Comparison of ENCODE assay signal across 14 mouse cellular contexts in the genomic region with DNA sequence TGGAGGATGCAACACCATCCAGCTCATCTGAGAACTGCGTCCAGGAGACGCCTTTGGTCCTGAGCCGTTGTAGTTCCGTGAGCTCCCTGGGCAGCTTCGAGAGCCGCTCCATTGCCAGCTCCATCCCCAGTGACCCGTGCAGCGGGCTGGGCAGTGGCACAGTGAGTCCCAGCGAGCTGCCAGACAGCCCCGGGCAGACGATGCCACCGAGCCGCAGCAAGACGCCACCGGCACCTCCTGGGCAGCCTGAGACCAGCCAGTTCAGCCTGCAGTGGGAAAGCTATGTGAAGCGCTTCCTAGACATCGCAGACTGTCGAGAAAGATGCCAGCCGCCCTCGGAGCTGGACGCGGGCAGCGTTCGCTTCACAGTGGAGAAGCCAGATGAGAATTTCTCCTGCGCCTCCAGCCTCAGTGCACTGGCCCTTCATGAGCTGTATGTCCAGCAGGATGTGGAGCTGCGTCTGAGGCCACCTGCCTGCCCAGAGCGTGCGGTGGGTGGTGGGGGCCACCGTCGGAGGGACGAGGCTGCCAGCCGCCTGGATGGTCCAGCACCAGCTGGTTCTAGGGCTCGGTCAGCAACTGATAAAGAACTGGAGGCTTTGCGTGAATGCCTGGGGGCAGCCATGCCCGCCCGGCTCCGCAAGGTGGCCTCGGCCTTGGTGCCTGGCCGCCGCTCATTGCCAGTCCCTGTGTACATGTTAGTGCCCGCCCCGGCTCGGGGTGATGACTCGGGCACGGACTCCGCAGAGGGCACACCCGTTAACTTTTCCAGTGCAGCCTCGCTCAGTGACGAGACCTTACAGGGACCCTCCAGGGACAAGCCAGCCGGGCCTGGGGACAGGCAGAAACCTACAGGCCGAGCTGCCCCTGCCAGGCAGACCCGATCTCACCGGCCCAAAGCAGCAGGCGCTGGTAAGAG. TPM values are rescaled to one million over a fixed set of nuclear protein-coding genes. Genes with fewer than 3 reads are reported as not detected.
DNase-seq lines count a peak whose midpoint lies in the region; ATAC-seq and TF ChIP-seq lines count a peak whose summit lies in the region.
"Had no signal": no experiment of that assay in that cellular context is flagged by ENCODE, and none has a peak within 500 bp of the region (broad histone marks: within the 10 kb centered on the region; RNA-seq: fewer than 3 reads in every experiment).

No protein-coding gene starts in this region.

- H3K9me3 ChIP-seq in heart, embryonic 12.5 days (replicated peaks), result no peaks in the 10 kb centered on the region
- H3K9me3 ChIP-seq in ES-Bruce4 (replicated peaks; ENCODE audit: control insufficient read depth, insufficient read depth, low read length, poor library complexity, severe bottlenecking), result no peaks in the 10 kb centered on the region
- H3K9me3 ChIP-seq: heart, embryonic 10.5 days; hindbrain, embryonic 15.5 days; liver, embryonic 12.5 days; stomach, embryonic 15.5 days had no signal

- H3K36me3 ChIP-seq in heart, embryonic 12.5 days, result peaks cover 6% of the 10 kb centered on the region
- H3K36me3 ChIP-seq in ES-Bruce4 (ENCODE audit: control insufficient read depth, insufficient read depth, low read length, poor library complexity, severe bottlenecking), result no peaks in the 10 kb centered on the region
- H3K36me3 ChIP-seq: stomach, embryonic 15.5 days had no signal

- intact Hi-C loops in left cerebral cortex, postnatal 4 days (cut with DNase I), result no loop called here

- H3K4me3 ChIP-seq in heart, embryonic 12.5 days, result no peak overlapping the region
- H3K4me3 ChIP-seq in ES-Bruce4 (ENCODE audit: low read depth, low read length), result peak overlapping the region; percentile 8
- H3K4me3 ChIP-seq: hindbrain, embryonic 15.5 days; liver, embryonic 12.5 days; stomach, embryonic 15.5 days had no signal

- H3K4me2 ChIP-seq in heart, embryonic 12.5 days, result no peak overlapping the region
- H3K4me2 ChIP-seq: hindbrain, embryonic 15.5 days; liver, embryonic 12.5 days had no signal

- TF ChIP-seq EP300 in ES-Bruce4 (IDR thresholded peaks at IDR 0.05; ENCODE audit: insufficient read depth, low read depth, low read length), result no peak

- 56% methylated on average over 54 of the region's 54 CpGs for WGBS in heart, embryonic 12.5 days

- TF ChIP-seq CTCF in ES-Bruce4 (IDR thresholded peaks at IDR 0.05; ENCODE audit: low read depth, low read length), result no peak

- no peak overlapping the region for H3K27ac ChIP-seq in heart, embryonic 12.5 days (ENCODE audit: poor library complexity, severe bottlenecking)
- H3K27ac ChIP-seq in ES-Bruce4 (ENCODE audit: insufficient read depth, low read length), result no peak overlapping the region
- H3K27ac ChIP-seq: heart, embryonic 10.5 days; hindbrain, embryonic 15.5 days; liver, embryonic 12.5 days; stomach, embryonic 15.5 days had no signal

- DNase-seq in heart, adult 8-10 months (ENCODE audit: low spot score), result no peak
- DNase-seq in left cerebral cortex, postnatal 4 days, result peak; percentile 31
- DNase-seq in left cerebral cortex, adult 9 months (ENCODE audit: low spot score in 2 of 2), result no peak
- DNase-seq in cerebellum, postnatal 25 days, result peak; percentile 72 to 73
- no peak for DNase-seq in liver
- no peak for DNase-seq in Muller cell, postnatal 12 days (ENCODE audit: inconsistent ontology term)
- DNase-seq: lung, postnatal 10 days; thymus, postnatal 36 days had no signal

- TF ChIP-seq POLR2A in ES-Bruce4 (IDR thresholded peaks at IDR 0.05; ENCODE audit: insufficient read depth, low read length), result no peak

- H3K4me1 ChIP-seq in heart, embryonic 12.5 days (replicated peaks), result peaks cover 46% of the 10 kb centered on the region
- H3K4me1 ChIP-seq in ES-Bruce4 (ENCODE audit: control insufficient read depth, insufficient read depth, low read length), result no peaks in the 10 kb centered on the region

- 0 out of 2 replicates have a peak overlapping the region, but pooled peaks have one; percentile 32 for H3K9ac ChIP-seq in heart, embryonic 12.5 days
- H3K9ac ChIP-seq in ES-Bruce4 (ENCODE audit: low read depth, poor library complexity, severe bottlenecking), result peak overlapping the region; percentile 26; the same call in 1 of the 2 replicates
- H3K9ac ChIP-seq: hindbrain, embryonic 15.5 days; liver, embryonic 12.5 days had no signal

- no peak for ATAC-seq in heart, embryonic 12.5 days (ENCODE audit: insufficient number of reproducible peaks, low FRiP score)
- ATAC-seq: liver, embryonic 12.5 days had no signal

- H3K27me3 ChIP-seq in heart, embryonic 12.5 days (replicated peaks), result peaks cover 98% of the 10 kb centered on the region
- no peaks in the 10 kb centered on the region for H3K27me3 ChIP-seq in ES-Bruce4 (ENCODE audit: control insufficient read depth, insufficient read depth, low read length, poor library complexity, severe bottlenecking)
- H3K27me3 ChIP-seq: hindbrain, embryonic 15.5 days had no signal

RNA-seq across cellular contexts. Expression of a gene that starts 7.5 kb away (rescaled TPM):
- 32.7 and 32.8 TPM in 2 replicates for polyA plus RNA-seq in heart, embryonic 12.5 days (2016; fragmentation: Nextera tagmentation; extraction: Ambion mirVana)
- 10 to 100 TPM; 14.3 to 19.8 (median 16.3) TPM for total RNA-seq in heart, adult 8-10 months (2022)
- 10 to 100 TPM; 13.6 to 14.2 TPM for total RNA-seq in left cerebral cortex, postnatal 4 days (2021)
- 11.6 and 13.2 TPM in 2 replicates for polyA plus RNA-seq in ES-Bruce4 (2011; ENCODE audit: insufficient read depth, insufficient read length, low read depth, missing spikeins)

RNA-seq across cellular contexts. Expression of a gene that starts 16.5 kb away (rescaled TPM):
- polyA plus RNA-seq in heart, embryonic 12.5 days (2016; fragmentation: Nextera tagmentation; extraction: Ambion mirVana), result 1.0 and 1.5 TPM in 2 replicates
- total RNA-seq in heart, adult 8-10 months (2022), result 1 to 10 TPM; 1.7 to 3.1 (median 2.7) TPM
- 10 to 100 TPM in 1 of 2 experiments, 1 to 10 TPM in 1; 8.1 to 10.5 TPM for total RNA-seq in left cerebral cortex, postnatal 4 days (2021)
- polyA plus RNA-seq in ES-Bruce4 (2011; ENCODE audit: insufficient read depth, insufficient read length, low read depth, missing spikeins), result 2.8 and 3.1 TPM in 2 replicates

RNA-seq across cellular contexts. Expression of a gene that starts 16.9 kb away (rescaled TPM):
- 3.1 and 3.7 TPM in 2 replicates for polyA plus RNA-seq in heart, embryonic 12.5 days (2016; fragmentation: Nextera tagmentation; extraction: Ambion mirVana)
- 1 to 10 TPM; 3.1 to 7.6 (median 5.0) TPM for total RNA-seq in heart, adult 8-10 months (2022)
- total RNA-seq in left cerebral cortex, postnatal 4 days (2021), result 10 to 100 TPM; 13.3 to 14.8 TPM
- 17.3 and 17.6 TPM in 2 replicates for polyA plus RNA-seq in ES-Bruce4 (2011; ENCODE audit: insufficient read depth, insufficient read length, low read depth, missing spikeins)

RNA-seq across cellular contexts. Expression of a gene that starts 17.1 kb away (rescaled TPM):
- polyA plus RNA-seq in heart, embryonic 12.5 days (2016; fragmentation: Nextera tagmentation; extraction: Ambion mirVana), result 0.89 and 1.4 TPM in 2 replicates
- 1 to 10 TPM; 2.2 to 3.1 (median 2.2) TPM for total RNA-seq in heart, adult 8-10 months (2022)
- 100 to 1,000 TPM; 398 to 400 TPM for total RNA-seq in left cerebral cortex, postnatal 4 days (2021)
- 3.2 and 3.8 TPM in 2 replicates for polyA plus RNA-seq in ES-Bruce4 (2011; ENCODE audit: insufficient read depth, insufficient read length, low read depth, missing spikeins)

RNA-seq across cellular contexts. Expression of a gene that starts 20.6 kb away (rescaled TPM):
- polyA plus RNA-seq in heart, embryonic 12.5 days (2016; fragmentation: Nextera tagmentation; extraction: Ambion mirVana), result 577 and 591 TPM in 2 replicates
- total RNA-seq in heart, adult 8-10 months (2022), result 100 to 1,000 TPM; 763 to 919 (median 846) TPM
- total RNA-seq in left cerebral cortex, postnatal 4 days (2021), result 100 to 1,000 TPM; 873 to 899 TPM
- polyA plus RNA-seq in ES-Bruce4 (2011; ENCODE audit: insufficient read depth, insufficient read length, low read depth, missing spikeins), result 2,641 and 2,952 TPM in 2 replicates

Comparison
In these comparisons a context has a peak if more than half of its experiments do, and no peak if none do; other contexts are left out.
1. DNase-seq: peak in left cerebral cortex, postnatal 4 days (single experiment) and cerebellum, postnatal 25 days (2 of 2); none in heart, adult 8-10 months (single experiment), left cerebral cortex, adult 9 months (0 of 2), liver (single experiment) and Muller cell, postnatal 12 days (single experiment).